Mouse (Mus musculus): ENCODE results near the gene Sucnr1.

- TF ChIP-seq CTCF (conservative IDR thresholded peaks at IDR 0.05; ENCODE audit: low read length) = no peak
- no peak for TF ChIP-seq NANOG (IDR thresholded peaks at IDR 0.05; ENCODE audit: borderline replicate concordance, low read length)
- no peak for TF ChIP-seq POU5F1 (IDR thresholded peaks at IDR 0.05; ENCODE audit: borderline replicate concordance, low read length)
Measured at GRCm38 (mm10) chr3:60135801-60136200, 54.1 kb downstream of the Sucnr1 start.

Measured in E14TG2a.4 (cell line).